Mouse (Mus musculus): Measurements from ENCODE around the gene Nqo1. TPM values are rescaled to one million over a fixed set of nuclear protein-coding genes. Genes with fewer than 3 reads are reported as not detected.

The Nqo1 gene
- polyA plus RNA-seq, 1 experiment from 2014 or later: 13.9 TPM

- 0 out of 2 replicates have a peak, but pooled peaks cover 4% of the 10 kb centered on the region for H3K4me1 ChIP-seq (ENCODE audit: control insufficient read depth, insufficient read depth, low read length)
- no peak for ATAC-seq (ENCODE audit: insufficient number of reproducible peaks, insufficient read depth, low FRiP score, low read depth)
- no peaks in the 10 kb centered on the region for H3K36me3 ChIP-seq (ENCODE audit: control insufficient read depth, insufficient read depth, low read length)
- WGBS: 82% methylated on average over 10 of the region's 10 CpGs
- H3K9me3 ChIP-seq (ENCODE audit: control insufficient read depth, low read depth, low read length): no peaks in the 10 kb centered on the region
- H3K4me2 ChIP-seq (replicated peaks; ENCODE audit: low read depth, low read length): no peak overlapping the region
- H3K9ac ChIP-seq (replicated peaks; ENCODE audit: low read depth, low read length): no peak overlapping the region
- no peak overlapping the region for H3K27ac ChIP-seq (ENCODE audit: low read length)
- no peak overlapping the region for H3K4me3 ChIP-seq (ENCODE audit: low read depth, low read length)
- no peaks in the 10 kb centered on the region for H3K27me3 ChIP-seq (ENCODE audit: control insufficient read depth, insufficient read depth, low read length)
Measured at GRCm38 (mm10) chr8:107396106-107396670, 6.8 kb downstream of the Nqo1 start.

GRCm38 (mm10) chr8:107395397-107395796, 7.6 kb downstream of the Nqo1 start:
- no peaks in the 10 kb centered on the region for H3K9me3 ChIP-seq (ENCODE audit: control insufficient read depth, low read depth, low read length)
- H3K27me3 ChIP-seq (ENCODE audit: control insufficient read depth, insufficient read depth, low read length): no peaks in the 10 kb centered on the region
- no peak for ATAC-seq (ENCODE audit: insufficient number of reproducible peaks, insufficient read depth, low FRiP score, low read depth)
- H3K36me3 ChIP-seq (ENCODE audit: control insufficient read depth, insufficient read depth, low read length): no peaks in the 10 kb centered on the region
- H3K4me3 ChIP-seq (ENCODE audit: low read depth, low read length): no peak overlapping the region
- H3K4me2 ChIP-seq (replicated peaks; ENCODE audit: low read depth, low read length): no peak overlapping the region
- H3K27ac ChIP-seq (ENCODE audit: low read length): no peak overlapping the region
- H3K4me1 ChIP-seq (ENCODE audit: control insufficient read depth, insufficient read depth, low read length): 0 out of 2 replicates have a peak, but pooled peaks cover 4% of the 10 kb centered on the region
- no peak overlapping the region for H3K9ac ChIP-seq (replicated peaks; ENCODE audit: low read depth, low read length)

GRCm38 (mm10) chr8:107391136-107391516, 11.9 kb downstream of the Nqo1 start:
- no peak overlapping the region for H3K9ac ChIP-seq (replicated peaks; ENCODE audit: low read depth, low read length)
- no peak for ATAC-seq (ENCODE audit: insufficient number of reproducible peaks, insufficient read depth, low FRiP score, low read depth)
- no peak overlapping the region for H3K4me3 ChIP-seq (ENCODE audit: low read depth, low read length)
- no peaks in the 10 kb centered on the region for H3K9me3 ChIP-seq (ENCODE audit: control insufficient read depth, low read depth, low read length)
- no peaks in the 10 kb centered on the region for H3K36me3 ChIP-seq (ENCODE audit: control insufficient read depth, insufficient read depth, low read length)
- no peaks in the 10 kb centered on the region for H3K4me1 ChIP-seq (ENCODE audit: control insufficient read depth, insufficient read depth, low read length)
- no peak overlapping the region for H3K4me2 ChIP-seq (replicated peaks; ENCODE audit: low read depth, low read length)
- WGBS: 72% methylated on average over 4 of the region's 4 CpGs
- no peaks in the 10 kb centered on the region for H3K27me3 ChIP-seq (ENCODE audit: control insufficient read depth, insufficient read depth, low read length)
- no peak overlapping the region for H3K27ac ChIP-seq (ENCODE audit: low read length)

GRCm38 (mm10) chr8:107390476-107391135, 12.4 kb downstream of the Nqo1 start:
- Histone ChIP-seq H3K9me3 (ENCODE audit: control insufficient read depth, low read depth, low read length) (no peaks in the 10 kb centered on the region), H3K4me1 (ENCODE audit: control insufficient read depth, insufficient read depth, low read length) (no peaks in the 10 kb centered on the region), H3K9ac (replicated peaks; ENCODE audit: low read depth, low read length) (no peak overlapping the region), H3K27ac (ENCODE audit: low read length) (no peak overlapping the region), H3K4me2 (replicated peaks; ENCODE audit: low read depth, low read length) (no peak overlapping the region), H3K4me3 (ENCODE audit: low read depth, low read length) (no peak overlapping the region), H3K27me3 (ENCODE audit: control insufficient read depth, insufficient read depth, low read length) (no peaks in the 10 kb centered on the region), H3K36me3 (ENCODE audit: control insufficient read depth, insufficient read depth, low read length) (no peaks in the 10 kb centered on the region)
- no peak for ATAC-seq (ENCODE audit: insufficient number of reproducible peaks, insufficient read depth, low FRiP score, low read depth)
- 96% methylated on average over 16 of the region's 16 CpGs for WGBS

GRCm38 (mm10) chr8:107389557-107389956, 13.4 kb downstream of the Nqo1 start:
- H3K4me2 ChIP-seq (replicated peaks; ENCODE audit: low read depth, low read length): no peak overlapping the region
- 59% methylated on average over 8 of the region's 8 CpGs for WGBS
- ATAC-seq (ENCODE audit: insufficient number of reproducible peaks, insufficient read depth, low FRiP score, low read depth): no peak

GRCm38 (mm10) chr8:107387861-107388260, 15.1 kb downstream of the Nqo1 start:
- no peak overlapping the region for H3K4me3 ChIP-seq (ENCODE audit: low read depth, low read length)
- no peak for ATAC-seq (ENCODE audit: insufficient number of reproducible peaks, insufficient read depth, low FRiP score, low read depth)
- 68% methylated on average over 5 of the region's 5 CpGs for WGBS
- no peaks in the 10 kb centered on the region for H3K27me3 ChIP-seq (ENCODE audit: control insufficient read depth, insufficient read depth, low read length)
- no peaks in the 10 kb centered on the region for H3K36me3 ChIP-seq (ENCODE audit: control insufficient read depth, insufficient read depth, low read length)
- H3K9ac ChIP-seq (replicated peaks; ENCODE audit: low read depth, low read length): no peak overlapping the region
- no peak overlapping the region for H3K4me2 ChIP-seq (replicated peaks; ENCODE audit: low read depth, low read length)
- H3K27ac ChIP-seq (ENCODE audit: low read length): no peak overlapping the region
- no peaks in the 10 kb centered on the region for H3K9me3 ChIP-seq (ENCODE audit: control insufficient read depth, low read depth, low read length)
- no peaks in the 10 kb centered on the region for H3K4me1 ChIP-seq (ENCODE audit: control insufficient read depth, insufficient read depth, low read length)

More at GRCm38 (mm10) chr8:107389557-107389956, 13.4 kb downstream of the Nqo1 start:
- no peaks in the 10 kb centered on the region for H3K4me1 ChIP-seq (ENCODE audit: control insufficient read depth, insufficient read depth, low read length)
- H3K27me3 ChIP-seq (ENCODE audit: control insufficient read depth, insufficient read depth, low read length): no peaks in the 10 kb centered on the region
- H3K27ac ChIP-seq (ENCODE audit: low read length): no peak overlapping the region
- no peak overlapping the region for H3K9ac ChIP-seq (replicated peaks; ENCODE audit: low read depth, low read length)
- H3K9me3 ChIP-seq (ENCODE audit: control insufficient read depth, low read depth, low read length): no peaks in the 10 kb centered on the region
- no peak overlapping the region for H3K4me3 ChIP-seq (ENCODE audit: low read depth, low read length)
- no peaks in the 10 kb centered on the region for H3K36me3 ChIP-seq (ENCODE audit: control insufficient read depth, insufficient read depth, low read length)

GRCm38 (mm10) chr8:107386642-107387041, 16.4 kb downstream of the Nqo1 start:
- H3K9ac ChIP-seq (replicated peaks; ENCODE audit: low read depth, low read length): no peak overlapping the region
- H3K27me3 ChIP-seq (ENCODE audit: control insufficient read depth, insufficient read depth, low read length): no peaks in the 10 kb centered on the region
- no peaks in the 10 kb centered on the region for H3K4me1 ChIP-seq (ENCODE audit: control insufficient read depth, insufficient read depth, low read length)
- H3K4me3 ChIP-seq (ENCODE audit: low read depth, low read length): no peak overlapping the region
- no peak for ATAC-seq (ENCODE audit: insufficient number of reproducible peaks, insufficient read depth, low FRiP score, low read depth)
- no peaks in the 10 kb centered on the region for H3K9me3 ChIP-seq (ENCODE audit: control insufficient read depth, low read depth, low read length)
- H3K27ac ChIP-seq (ENCODE audit: low read length): no peak overlapping the region
- no peaks in the 10 kb centered on the region for H3K36me3 ChIP-seq (ENCODE audit: control insufficient read depth, insufficient read depth, low read length)
- H3K4me2 ChIP-seq (replicated peaks; ENCODE audit: low read depth, low read length): no peak overlapping the region
- 30% methylated on average over 3 of the region's 3 CpGs for WGBS

- Histone ChIP-seq H3K4me3 (ENCODE audit: low read depth, low read length) (no peak overlapping the region), H3K27me3 (ENCODE audit: control insufficient read depth, insufficient read depth, low read length) (no peaks in the 10 kb centered on the region), H3K36me3 (ENCODE audit: control insufficient read depth, insufficient read depth, low read length) (no peaks in the 10 kb centered on the region), H3K4me1 (ENCODE audit: control insufficient read depth, insufficient read depth, low read length) (no peaks in the 10 kb centered on the region), H3K4me2 (replicated peaks; ENCODE audit: low read depth, low read length) (no peak overlapping the region), H3K27ac (ENCODE audit: low read length) (no peak overlapping the region), H3K9ac (replicated peaks; ENCODE audit: low read depth, low read length) (no peak overlapping the region), H3K9me3 (ENCODE audit: control insufficient read depth, low read depth, low read length) (no peaks in the 10 kb centered on the region)
- 49% methylated on average over 5 of the region's 5 CpGs for WGBS
- ATAC-seq (ENCODE audit: insufficient number of reproducible peaks, insufficient read depth, low FRiP score, low read depth): no peak
Measured at GRCm38 (mm10) chr8:107386171-107386570, 16.8 kb downstream of the Nqo1 start.

- H3K4me1 ChIP-seq (ENCODE audit: control insufficient read depth, insufficient read depth, low read length): no peaks in the 10 kb centered on the region
- H3K4me2 ChIP-seq (replicated peaks; ENCODE audit: low read depth, low read length): no peak overlapping the region
- ATAC-seq (ENCODE audit: insufficient number of reproducible peaks, insufficient read depth, low FRiP score, low read depth): no peak
- H3K36me3 ChIP-seq (ENCODE audit: control insufficient read depth, insufficient read depth, low read length): no peaks in the 10 kb centered on the region
- no peak overlapping the region for H3K4me3 ChIP-seq (ENCODE audit: low read depth, low read length)
- H3K27ac ChIP-seq (ENCODE audit: low read length): no peak overlapping the region
- no peaks in the 10 kb centered on the region for H3K9me3 ChIP-seq (ENCODE audit: control insufficient read depth, low read depth, low read length)
- no peak overlapping the region for H3K9ac ChIP-seq (replicated peaks; ENCODE audit: low read depth, low read length)
- H3K27me3 ChIP-seq (ENCODE audit: control insufficient read depth, insufficient read depth, low read length): no peaks in the 10 kb centered on the region
- WGBS: 79% methylated on average over 2 of the region's 2 CpGs
Measured at GRCm38 (mm10) chr8:107385063-107385462, 17.9 kb downstream of the Nqo1 start.

All from stomach, embryonic 14.5 days (tissue).